Mouse (Mus musculus) lung, postnatal 0 days (tissue): ENCODE measurements at regions not wholly inside any gene's neighbourhood (a gene's known extent, or its start where the extent isn't known, plus 50 kb on each side); places are given as distances from the start of the nearest gene placed in this dataset.

Experiments
- CTCF ChIP-seq: IDR thresholded peaks from 2 replicates; pipeline ENCODE4 v1.5.1; 2016; ENCODE audit warnings: antibody characterized with exemption, mild to moderate bottlenecking
- EP300 ChIP-seq: IDR thresholded peaks from 2 replicates; pipeline ENCODE4 v1.6.1; 2016; ENCODE audit warnings: antibody characterized with exemption, mild to moderate bottlenecking, control low read depth

GRCm38 (mm10) chr2:108042086-108042485, 751.6 kb downstream of the Kcna4 start:
- TF ChIP-seq CTCF (no peak), EP300 (no peak)
